Comparison of ENCODE assay signal across 7 mouse cellular contexts in genomic region chr3:122245215-122245877, GRCm38 (mm10). TPM values are rescaled to one million over a fixed set of nuclear protein-coding genes. Genes with fewer than 3 reads are reported as not detected.
DNase-seq lines count a peak whose midpoint lies in the region; ATAC-seq and TF ChIP-seq lines count a peak whose summit lies in the region.

Gene Gclm (plus strand): TSS chr3:122245557.

- no peaks in the 10 kb centered on the region for H3K9me3 ChIP-seq in embryonic facial prominence, embryonic 12.5 days
- no peaks in the 10 kb centered on the region for H3K9me3 ChIP-seq in limb, embryonic 12.5 days
- no peaks in the 10 kb centered on the region for H3K9me3 ChIP-seq in midbrain, embryonic 15.5 days

- TF ChIP-seq CTCF in kidney, adult 2 months (conservative IDR thresholded peaks at IDR 0.05; ENCODE audit: insufficient read depth, insufficient read length, low read depth, low read length), result peak; percentile 52
- TF ChIP-seq CTCF in spleen, adult 2 months (IDR thresholded peaks at IDR 0.05; ENCODE audit: extremely low read depth, insufficient read depth, insufficient read length, insufficient replicate concordance), result peak; percentile 75

- DNase-seq in adrenal gland, postnatal 25 days, result peak; percentile 93
- DNase-seq in heart, adult 18-20 months, result peak; percentile 89 to 96
- peak; percentile 96 for DNase-seq in kidney, adult 2 months
- peak; percentile 83 to 92 for DNase-seq in spleen, adult 2 months (ENCODE audit: low read depth in 1 of 2, low spot score in 2 of 2)

- peaks cover 5% of the 10 kb centered on the region for H3K4me1 ChIP-seq in embryonic facial prominence, embryonic 12.5 days
- peaks cover 10% of the 10 kb centered on the region for H3K4me1 ChIP-seq in kidney, adult 2 months (ENCODE audit: control insufficient read depth, insufficient read depth, low read length)
- peaks cover 20% of the 10 kb centered on the region for H3K4me1 ChIP-seq in limb, embryonic 12.5 days (replicated peaks)
- H3K4me1 ChIP-seq in midbrain, embryonic 15.5 days, result peaks cover 23% of the 10 kb centered on the region
- no peaks in the 10 kb centered on the region; the same call in 1 of the 2 replicates for H3K4me1 ChIP-seq in spleen, adult 2 months (ENCODE audit: control insufficient read depth, insufficient read depth, insufficient read length)

- peak within 1 kb of the TSS; percentile 75 for H3K9ac ChIP-seq in embryonic facial prominence, embryonic 12.5 days
- H3K9ac ChIP-seq in limb, embryonic 12.5 days (replicated peaks), result peak within 1 kb of the TSS; percentile 77
- H3K9ac ChIP-seq in midbrain, embryonic 15.5 days, result peak within 1 kb of the TSS; percentile 73

- H3K27ac ChIP-seq in embryonic facial prominence, embryonic 12.5 days, result peak within 1 kb of the TSS; percentile 89
- peak within 1 kb of the TSS; percentile 83 for H3K27ac ChIP-seq in kidney, adult 2 months (ENCODE audit: insufficient read depth, low read depth, low read length)
- peak within 1 kb of the TSS; percentile 87 for H3K27ac ChIP-seq in limb, embryonic 12.5 days
- peak within 1 kb of the TSS; percentile 88 for H3K27ac ChIP-seq in midbrain, embryonic 15.5 days
- peak within 1 kb of the TSS; percentile 72 for H3K27ac ChIP-seq in spleen, adult 2 months (ENCODE audit: insufficient read depth, low read length)

- peak; percentile 97 for ATAC-seq in embryonic facial prominence, embryonic 12.5 days (ENCODE audit: insufficient number of reproducible peaks, insufficient read depth, low FRiP score, low TSS enrichment)
- ATAC-seq in limb, embryonic 12.5 days (ENCODE audit: insufficient number of reproducible peaks, insufficient read depth, low FRiP score, low TSS enrichment, low read depth), result peak; percentile 99
- peak; percentile 99 for ATAC-seq in midbrain, embryonic 15.5 days (replicated peaks)

- peak; percentile 51 for TF ChIP-seq POLR2A in kidney, adult 2 months (IDR thresholded peaks at IDR 0.05; ENCODE audit: low read depth, low read length)
- TF ChIP-seq POLR2A in spleen, adult 2 months (IDR thresholded peaks at IDR 0.05; ENCODE audit: low read depth, low read length), result no peak; the same call in 1 of the 2 replicates

- WGBS in embryonic facial prominence, embryonic 12.5 days, result under 1% methylated on average over 47 of the region's 90 CpGs
- WGBS in kidney, adult 2 months, result 4% methylated on average over 88 of the region's 90 CpGs
- WGBS in limb, embryonic 12.5 days, result under 1% methylated on average over 71 of the region's 90 CpGs
- WGBS in midbrain, embryonic 15.5 days, result under 1% methylated on average over 68 of the region's 90 CpGs
- WGBS in spleen, adult 2 months, result under 1% methylated on average over 81 of the region's 90 CpGs

- H3K4me2 ChIP-seq in embryonic facial prominence, embryonic 12.5 days (replicated peaks), result peak within 1 kb of the TSS; percentile 84
- H3K4me2 ChIP-seq in limb, embryonic 12.5 days, result peak within 1 kb of the TSS; percentile 80
- H3K4me2 ChIP-seq in midbrain, embryonic 15.5 days, result peak within 1 kb of the TSS; percentile 69

- no peaks in the 10 kb centered on the region for H3K36me3 ChIP-seq in embryonic facial prominence, embryonic 12.5 days
- H3K36me3 ChIP-seq in kidney, adult 2 months (ENCODE audit: control insufficient read depth, insufficient read depth, low read length), result no peaks in the 10 kb centered on the region
- H3K36me3 ChIP-seq in limb, embryonic 12.5 days, result no peaks in the 10 kb centered on the region
- H3K36me3 ChIP-seq in midbrain, embryonic 15.5 days (replicated peaks), result no peaks in the 10 kb centered on the region
- H3K36me3 ChIP-seq in spleen, adult 2 months (ENCODE audit: control insufficient read depth, insufficient read depth, low read length), result no peaks in the 10 kb centered on the region

- H3K4me3 ChIP-seq in embryonic facial prominence, embryonic 12.5 days, result peak within 1 kb of the TSS; percentile 96
- H3K4me3 ChIP-seq in kidney, adult 2 months (ENCODE audit: insufficient read depth, low read depth, low read length), result peak within 1 kb of the TSS; percentile 86
- peak within 1 kb of the TSS; percentile 87 for H3K4me3 ChIP-seq in limb, embryonic 12.5 days (replicated peaks)
- H3K4me3 ChIP-seq in midbrain, embryonic 15.5 days, result peak within 1 kb of the TSS; percentile 67
- peak within 1 kb of the TSS; percentile 82 for H3K4me3 ChIP-seq in spleen, adult 2 months (ENCODE audit: extremely low read depth, insufficient read depth, insufficient read length)

- H3K27me3 ChIP-seq in embryonic facial prominence, embryonic 12.5 days, result no peaks in the 10 kb centered on the region
- no peaks in the 10 kb centered on the region for H3K27me3 ChIP-seq in kidney, adult 2 months (replicated peaks; ENCODE audit: control insufficient read depth, insufficient read depth, low read length)
- H3K27me3 ChIP-seq in limb, embryonic 12.5 days, result no peaks in the 10 kb centered on the region
- no peaks in the 10 kb centered on the region for H3K27me3 ChIP-seq in midbrain, embryonic 15.5 days (replicated peaks)
- H3K27me3 ChIP-seq in spleen, adult 2 months (ENCODE audit: control insufficient read depth, insufficient read depth, low read length), result no peaks in the 10 kb centered on the region

RNA-seq across cellular contexts. Expression of gene Gclm, which starts in this region (rescaled TPM):
- 69.9 and 101 TPM in 2 replicates for total RNA-seq in adrenal gland, postnatal 25 days (2021)
- polyA plus RNA-seq in embryonic facial prominence, embryonic 12.5 days (2016; fragmentation: Nextera tagmentation; extraction: Ambion mirVana), result 58.1 and 61.5 TPM in 2 replicates
- 10 to 100 TPM; 42.4 to 72.6 TPM for total RNA-seq in heart, adult 18-20 months (2021)
- 227 and 313 TPM in 2 replicates for polyA plus RNA-seq in kidney, adult 2 months (2012; rRNA removed)
- 60.7 and 64.0 TPM in 2 replicates for polyA plus RNA-seq in limb, embryonic 12.5 days (2016; fragmentation: Nextera tagmentation; extraction: Ambion mirVana)
- polyA plus RNA-seq in midbrain, embryonic 15.5 days (2015; fragmentation: Nextera tagmentation; extraction: Ambion mirVana), result 40.3 and 45.8 TPM in 2 replicates
- 89.3 and 98.1 TPM in 2 replicates for polyA plus RNA-seq in spleen, adult 2 months (2012; rRNA removed)

Comparison
In these comparisons a context has a peak if more than half of its experiments do, and no peak if none do; other contexts are left out.
1. Peak in every context shown above with its lines: DNase-seq, ATAC-seq, H3K4me3 ChIP-seq and H3K27ac ChIP-seq.